Mouse (Mus musculus): Measurements from ENCODE around the gene Gch1.

DNA sequence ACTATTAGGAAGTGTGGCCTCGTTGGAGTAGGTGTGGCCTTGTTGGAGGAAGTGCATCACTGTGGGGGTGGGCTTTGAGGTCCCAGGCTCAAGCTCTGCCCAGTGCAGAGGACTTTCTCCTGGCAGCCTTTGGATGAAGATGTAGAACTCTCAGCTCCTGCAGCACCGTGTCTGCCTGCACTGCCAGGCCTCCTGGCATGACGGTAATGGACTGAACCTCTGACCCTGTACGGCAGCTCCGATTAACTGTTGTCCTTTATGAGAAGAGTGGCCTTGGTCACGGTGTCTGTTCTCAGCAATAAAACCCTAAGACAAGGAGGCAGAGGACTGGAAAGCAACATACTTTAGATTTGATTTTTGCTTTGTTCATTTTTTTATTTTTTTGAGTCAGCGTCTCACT, 47.3 kb upstream of the Gch1 start:
- TF ChIP-seq POLR2A (IDR thresholded peaks at IDR 0.05; ENCODE audit: low read depth, low read length) = no peak
- TF ChIP-seq CTCF (IDR thresholded peaks at IDR 0.05; ENCODE audit: extremely low read depth, insufficient read depth, insufficient read length, insufficient replicate concordance) = no peak

All from spleen, adult 2 months (tissue).